Mouse (Mus musculus): ENCODE results near the gene Tmcc3.

Gene Tmcc3

GRCm38 (mm10) chr10:94405456-94405855, 93.7 kb downstream of the Tmcc3 start:
- TF ChIP-seq NANOG (IDR thresholded peaks at IDR 0.05; ENCODE audit: borderline replicate concordance, low read length): no peak
- TF ChIP-seq POU5F1 (IDR thresholded peaks at IDR 0.05; ENCODE audit: borderline replicate concordance, low read length): no peak
- TF ChIP-seq CTCF (conservative IDR thresholded peaks at IDR 0.05; ENCODE audit: low read length): no peak
- peaks cover 7% of the 10 kb centered on the region for H3K27me3 ChIP-seq (ENCODE audit: insufficient read depth, low read length)
- H3K4me3 ChIP-seq (replicated peaks; ENCODE audit: low read length): no peak overlapping the region
- peaks cover 9% of the 10 kb centered on the region for H3K9me3 ChIP-seq (ENCODE audit: low read length)
- no peaks in the 10 kb centered on the region for H3K36me3 ChIP-seq (ENCODE audit: insufficient read depth, low read length)
- H3K4me1 ChIP-seq (replicated peaks; ENCODE audit: low read depth, low read length): peaks cover 15% of the 10 kb centered on the region

- Histone ChIP-seq H3K27me3 (ENCODE audit: insufficient read depth, low read length) (peaks cover 15% of the 10 kb centered on the region), H3K9me3 (ENCODE audit: low read length) (0 out of 2 replicates have a peak, but pooled peaks cover 4% of the 10 kb centered on the region), H3K36me3 (ENCODE audit: insufficient read depth, low read length) (no peaks in the 10 kb centered on the region), H3K4me3 (replicated peaks; ENCODE audit: low read length) (no peak overlapping the region), H3K4me1 (replicated peaks; ENCODE audit: low read depth, low read length) (peaks cover 15% of the 10 kb centered on the region)
- TF ChIP-seq NANOG (IDR thresholded peaks at IDR 0.05; ENCODE audit: borderline replicate concordance, low read length) (no peak), CTCF (conservative IDR thresholded peaks at IDR 0.05; ENCODE audit: low read length) (no peak), POU5F1 (IDR thresholded peaks at IDR 0.05; ENCODE audit: borderline replicate concordance, low read length) (no peak)
Measured at GRCm38 (mm10) chr10:94406821-94407220, 95.1 kb downstream of the Tmcc3 start.

GRCm38 (mm10) chr10:94408356-94409146, 96.8 kb downstream of the Tmcc3 start:
- TF ChIP-seq POU5F1 (IDR thresholded peaks at IDR 0.05; ENCODE audit: borderline replicate concordance, low read length): no peak
- TF ChIP-seq NANOG (IDR thresholded peaks at IDR 0.05; ENCODE audit: borderline replicate concordance, low read length): no peak
- TF ChIP-seq CTCF (conservative IDR thresholded peaks at IDR 0.05; ENCODE audit: low read length): peak; percentile 75
- Histone ChIP-seq H3K36me3 (ENCODE audit: insufficient read depth, low read length) (no peaks in the 10 kb centered on the region), H3K4me1 (replicated peaks; ENCODE audit: low read depth, low read length) (peaks cover 15% of the 10 kb centered on the region)

GRCm38 (mm10) chr10:94409661-94410060, 97.9 kb downstream of the Tmcc3 start:
- H3K9me3 ChIP-seq (ENCODE audit: low read length): no peaks in the 10 kb centered on the region
- no peak for TF ChIP-seq CTCF (conservative IDR thresholded peaks at IDR 0.05; ENCODE audit: low read length)
- TF ChIP-seq POU5F1 (IDR thresholded peaks at IDR 0.05; ENCODE audit: borderline replicate concordance, low read length): no peak
- no peak for TF ChIP-seq NANOG (IDR thresholded peaks at IDR 0.05; ENCODE audit: borderline replicate concordance, low read length)
- peaks cover 15% of the 10 kb centered on the region for H3K4me1 ChIP-seq (replicated peaks; ENCODE audit: low read depth, low read length)
- H3K27me3 ChIP-seq (ENCODE audit: insufficient read depth, low read length): peaks cover 23% of the 10 kb centered on the region
- H3K36me3 ChIP-seq (ENCODE audit: insufficient read depth, low read length): no peaks in the 10 kb centered on the region
- H3K4me3 ChIP-seq (replicated peaks; ENCODE audit: low read length): no peak overlapping the region

More at GRCm38 (mm10) chr10:94408356-94409146, 96.8 kb downstream of the Tmcc3 start:
- Histone ChIP-seq H3K4me3 (replicated peaks; ENCODE audit: low read length) (peak overlapping the region; percentile 17; the same call in 1 of the 2 replicates), H3K27me3 (ENCODE audit: insufficient read depth, low read length) (peaks cover 15% of the 10 kb centered on the region), H3K9me3 (ENCODE audit: low read length) (0 out of 2 replicates have a peak, but pooled peaks cover 4% of the 10 kb centered on the region)

GRCm38 (mm10) chr10:94411594-94411993, 99.8 kb downstream of the Tmcc3 start:
- Histone ChIP-seq H3K4me1 (replicated peaks; ENCODE audit: low read depth, low read length) (peaks cover 23% of the 10 kb centered on the region), H3K36me3 (ENCODE audit: insufficient read depth, low read length) (no peaks in the 10 kb centered on the region), H3K27me3 (ENCODE audit: insufficient read depth, low read length) (peaks cover 25% of the 10 kb centered on the region), H3K9me3 (ENCODE audit: low read length) (no peaks in the 10 kb centered on the region), H3K4me3 (replicated peaks; ENCODE audit: low read length) (no peak overlapping the region)
- TF ChIP-seq NANOG (IDR thresholded peaks at IDR 0.05; ENCODE audit: borderline replicate concordance, low read length): no peak
- TF ChIP-seq CTCF (conservative IDR thresholded peaks at IDR 0.05; ENCODE audit: low read length): no peak
- TF ChIP-seq POU5F1 (IDR thresholded peaks at IDR 0.05; ENCODE audit: borderline replicate concordance, low read length): no peak

- Histone ChIP-seq H3K9me3 (ENCODE audit: low read length) (no peaks in the 10 kb centered on the region), H3K4me1 (replicated peaks; ENCODE audit: low read depth, low read length) (peaks cover 10% of the 10 kb centered on the region; the same call in 1 of the 2 replicates), H3K4me3 (replicated peaks; ENCODE audit: low read length) (no peak overlapping the region), H3K36me3 (ENCODE audit: insufficient read depth, low read length) (no peaks in the 10 kb centered on the region), H3K27me3 (ENCODE audit: insufficient read depth, low read length) (peaks cover 20% of the 10 kb centered on the region; the same call in 1 of the 2 replicates)
- TF ChIP-seq POU5F1 (IDR thresholded peaks at IDR 0.05; ENCODE audit: borderline replicate concordance, low read length): no peak
Measured at GRCm38 (mm10) chr10:94413770-94414651, 102.3 kb downstream of the Tmcc3 start.

- Histone ChIP-seq H3K9me3 (ENCODE audit: low read length) (no peaks in the 10 kb centered on the region), H3K36me3 (ENCODE audit: insufficient read depth, low read length) (no peaks in the 10 kb centered on the region), H3K4me1 (replicated peaks; ENCODE audit: low read depth, low read length) (peaks cover 11% of the 10 kb centered on the region; the same call in 1 of the 2 replicates), H3K4me3 (replicated peaks; ENCODE audit: low read length) (no peak overlapping the region), H3K27me3 (ENCODE audit: insufficient read depth, low read length) (peaks cover 12% of the 10 kb centered on the region; the same call in 1 of the 2 replicates)
- TF ChIP-seq CTCF (conservative IDR thresholded peaks at IDR 0.05; ENCODE audit: low read length) (no peak), NANOG (IDR thresholded peaks at IDR 0.05; ENCODE audit: borderline replicate concordance, low read length) (no peak), POU5F1 (IDR thresholded peaks at IDR 0.05; ENCODE audit: borderline replicate concordance, low read length) (no peak)
Measured at GRCm38 (mm10) chr10:94415950-94416844, 104.4 kb downstream of the Tmcc3 start.
